Mouse (Mus musculus): ENCODE measurements around the gene 1700125H20Rik. TPM values are rescaled to one million over a fixed set of nuclear protein-coding genes. Genes with fewer than 3 reads are reported as not detected.

1700125H20Rik gene
- polyA plus RNA-seq, 1 experiment, result not detected

DNA sequence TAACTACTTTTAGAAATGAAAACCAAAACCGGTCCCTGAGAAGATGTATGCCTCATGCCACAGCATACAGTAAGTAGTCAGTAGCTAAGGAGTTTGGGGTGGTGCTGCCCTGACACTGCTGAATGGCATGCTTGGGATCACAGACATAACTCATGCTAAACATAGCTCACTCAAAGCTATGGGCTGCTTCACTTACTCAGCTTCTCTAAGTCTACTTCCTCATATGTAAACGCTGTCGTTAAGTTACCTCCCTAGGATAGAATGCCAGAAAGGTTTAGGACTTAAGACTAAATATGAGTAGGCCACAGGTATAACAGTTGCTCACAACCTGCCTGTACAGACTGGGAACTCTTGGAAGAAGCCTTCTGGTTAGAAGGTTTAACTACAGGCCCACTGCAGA is 44.5 kb downstream of the 1700125H20Rik start:
- no peak for TF ChIP-seq FLI1 (IDR thresholded peaks at IDR 0.05; ENCODE audit: low read length)
- TF ChIP-seq GATA1 (IDR thresholded peaks at IDR 0.05; ENCODE audit: borderline replicate concordance, low read length), result no peak
- peaks cover 73% of the 10 kb centered on the region for H3K36me3 ChIP-seq (replicated peaks; ENCODE audit: low read length)
- no peaks in the 10 kb centered on the region for H3K9me3 ChIP-seq
- H3K27me3 ChIP-seq (replicated peaks), result no peaks in the 10 kb centered on the region
- peaks cover 6% of the 10 kb centered on the region; the same call in 1 of the 2 replicates for H3K4me1 ChIP-seq
- H3K4me3 ChIP-seq (replicated peaks), result no peak overlapping the region

- TF ChIP-seq FLI1 (IDR thresholded peaks at IDR 0.05; ENCODE audit: low read length) (no peak), GATA1 (IDR thresholded peaks at IDR 0.05; ENCODE audit: borderline replicate concordance, low read length) (no peak)
These were observed 48.8 kb downstream of the 1700125H20Rik start for GRCm38 (mm10) chr11:85219014-85219413.

DNA sequence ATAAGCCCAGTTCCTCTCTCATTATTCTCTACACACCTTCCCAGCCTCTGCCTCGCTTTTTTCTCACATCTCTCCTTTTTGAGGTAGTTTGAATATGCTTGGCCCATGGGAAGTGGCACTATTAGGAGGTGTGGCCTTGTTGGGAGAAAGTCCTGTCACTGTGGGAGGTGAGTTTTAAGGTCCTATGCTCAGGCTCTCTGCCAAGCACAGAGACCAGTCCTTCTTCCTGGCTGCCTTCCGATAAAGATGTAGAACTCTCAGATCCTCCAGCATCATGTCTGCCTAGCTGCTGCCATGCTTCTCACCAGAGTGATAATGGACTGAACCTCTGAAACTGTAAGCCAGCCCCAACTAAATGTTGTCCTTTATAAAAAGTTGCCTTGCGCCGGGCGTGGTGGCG is 52.4 kb downstream of the 1700125H20Rik start:
- H3K27me3 ChIP-seq (replicated peaks), result no peaks in the 10 kb centered on the region
- H3K4me1 ChIP-seq, result peaks cover 45% of the 10 kb centered on the region
- H3K36me3 ChIP-seq (replicated peaks; ENCODE audit: low read length), result peaks cover 49% of the 10 kb centered on the region
- no peak overlapping the region for H3K4me3 ChIP-seq (replicated peaks)
- no peaks in the 10 kb centered on the region for H3K9me3 ChIP-seq
- TF ChIP-seq GATA1 (IDR thresholded peaks at IDR 0.05; ENCODE audit: borderline replicate concordance, low read length) (no peak), FLI1 (IDR thresholded peaks at IDR 0.05; ENCODE audit: low read length) (no peak)

More at GRCm38 (mm10) chr11:85219014-85219413, 48.8 kb downstream of the 1700125H20Rik start:
- H3K36me3 ChIP-seq (replicated peaks; ENCODE audit: low read length), result peaks cover 55% of the 10 kb centered on the region
- peaks cover 26% of the 10 kb centered on the region for H3K4me1 ChIP-seq
- no peak overlapping the region for H3K4me3 ChIP-seq (replicated peaks)
- H3K9me3 ChIP-seq, result no peaks in the 10 kb centered on the region
- no peaks in the 10 kb centered on the region for H3K27me3 ChIP-seq (replicated peaks)

GRCm38 (mm10) chr11:85223248-85223647 is 53.0 kb downstream of the 1700125H20Rik start:
- Histone ChIP-seq H3K9me3 (no peaks in the 10 kb centered on the region), H3K4me1 (peaks cover 50% of the 10 kb centered on the region), H3K4me3 (replicated peaks) (no peak overlapping the region), H3K36me3 (replicated peaks; ENCODE audit: low read length) (peaks cover 53% of the 10 kb centered on the region), H3K27me3 (replicated peaks) (no peaks in the 10 kb centered on the region)
- TF ChIP-seq GATA1 (IDR thresholded peaks at IDR 0.05; ENCODE audit: borderline replicate concordance, low read length) (no peak), FLI1 (IDR thresholded peaks at IDR 0.05; ENCODE audit: low read length) (no peak)

Other genes with a start within 250 kb of the 1700125H20Rik start
- not detected in 2 replicates for gene Car4, start 212.6 kb upstream of the 1700125H20Rik start, polyA plus RNA-seq (2012; ENCODE audit: insufficient read depth, low replicate concordance)
- gene Usp32, start 30.2 kb upstream of the 1700125H20Rik start, polyA plus RNA-seq (2012; ENCODE audit: insufficient read depth, low replicate concordance), result 5.5 TPM in 1 of 2 replicates, not detected in the other
- gene Appbp2, start 64.7 kb downstream of the 1700125H20Rik start, polyA plus RNA-seq (2012; ENCODE audit: insufficient read depth, low replicate concordance), result 1.4 and 2.7 TPM in 2 replicates
- gene Ppm1d, start 140.8 kb downstream of the 1700125H20Rik start, polyA plus RNA-seq (2012; ENCODE audit: insufficient read depth, low replicate concordance), result 5.2 and 5.9 TPM in 2 replicates
- gene Bcas3, start 182.8 kb downstream of the 1700125H20Rik start, polyA plus RNA-seq (2012; ENCODE audit: insufficient read depth, low replicate concordance), result 212 and 383 TPM in 2 replicates

Data from megakaryocyte, embryonic 14.5 days (primary cell).